Comparison of ENCODE assay signal across 9 mouse cellular contexts in the genomic region with DNA sequence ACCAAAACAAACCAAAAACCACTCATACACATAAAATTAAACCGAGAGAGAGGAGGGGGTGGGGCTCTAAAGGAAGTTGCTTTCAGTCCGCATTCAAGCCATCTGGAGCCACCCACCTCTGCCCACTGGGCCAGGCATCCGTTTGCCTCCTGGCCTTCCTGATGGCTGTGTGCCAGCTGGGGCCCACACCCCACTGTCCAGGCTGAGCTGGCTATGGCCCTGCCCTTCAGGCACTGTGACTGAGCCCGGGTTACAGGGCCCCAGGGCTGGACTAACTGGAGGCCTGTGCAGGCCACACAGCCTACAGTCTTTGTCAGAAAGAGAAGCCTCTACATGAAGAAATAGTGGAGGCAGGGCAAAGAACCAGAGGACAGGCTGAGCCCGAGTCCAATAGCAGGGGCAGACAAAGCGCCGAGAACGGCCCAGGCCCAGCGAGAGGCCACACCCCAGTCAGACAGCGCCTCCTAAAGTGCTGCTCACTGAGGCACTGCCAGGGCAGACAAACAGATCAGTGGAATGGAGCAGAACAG. TPM values are rescaled to one million over a fixed set of nuclear protein-coding genes. Genes with fewer than 3 reads are reported as not detected.
A peak's percentile ranks its signal among the peaks of the same experiment; 100 is the strongest.
DNase-seq lines count a peak whose midpoint lies in the region; ATAC-seq and TF ChIP-seq lines count a peak whose summit lies in the region.
"Had no signal": no experiment of that assay in that cellular context is flagged by ENCODE, and none has a peak within 500 bp of the region (broad histone marks: within the 10 kb centered on the region; RNA-seq: fewer than 3 reads in every experiment).

No protein-coding gene starts in this region.

- no peaks in the 10 kb centered on the region for H3K9me3 ChIP-seq in forebrain, embryonic 11.5 days (ENCODE audit: control insufficient read depth, low read length)
- no peaks in the 10 kb centered on the region for H3K9me3 ChIP-seq in forebrain, embryonic 13.5 days (replicated peaks)
- H3K9me3 ChIP-seq in limb, embryonic 13.5 days, result no peaks in the 10 kb centered on the region
- no peaks in the 10 kb centered on the region for H3K9me3 ChIP-seq in midbrain, embryonic 11.5 days (ENCODE audit: control insufficient read depth, low read length)

- WGBS in forebrain, embryonic 11.5 days, result 63% methylated on average over 10 of the region's 10 CpGs
- WGBS in forebrain, embryonic 13.5 days, result 59% methylated on average over 10 of the region's 10 CpGs
- 54% methylated on average over 10 of the region's 10 CpGs for WGBS in limb, embryonic 13.5 days
- WGBS in midbrain, embryonic 11.5 days, result 62% methylated on average over 10 of the region's 10 CpGs

- no peaks in the 10 kb centered on the region for H3K36me3 ChIP-seq in forebrain, embryonic 11.5 days (ENCODE audit: control insufficient read depth, insufficient read depth, low read length)
- no peaks in the 10 kb centered on the region for H3K36me3 ChIP-seq in forebrain, embryonic 13.5 days (ENCODE audit: poor library complexity, severe bottlenecking)
- H3K36me3 ChIP-seq in limb, embryonic 13.5 days, result no peaks in the 10 kb centered on the region
- H3K36me3 ChIP-seq in midbrain, embryonic 11.5 days (ENCODE audit: control insufficient read depth, insufficient read depth, low read length), result no peaks in the 10 kb centered on the region

- H3K9ac ChIP-seq in forebrain, embryonic 11.5 days (ENCODE audit: low read length), result peak overlapping the region; percentile 14; the same call in 1 of the 2 replicates
- no peak overlapping the region for H3K9ac ChIP-seq in forebrain, embryonic 13.5 days
- H3K9ac ChIP-seq in limb, embryonic 13.5 days, result peak overlapping the region; percentile 46
- no peak overlapping the region for H3K9ac ChIP-seq in midbrain, embryonic 11.5 days (ENCODE audit: low read length)

- CTCF ChIA-PET in Patski (lab: Charles Lee), result interaction anchor here (1.0 to 1.4 kb wide), 3 partner anchors 9 to 25 kb away, joined by 3 to 5 read pairs (median 3); no protein-coding TSS in a partner anchor

- no peak overlapping the region for H3K4me3 ChIP-seq in forebrain, embryonic 11.5 days (ENCODE audit: low read depth, low read length)
- H3K4me3 ChIP-seq in forebrain, embryonic 13.5 days, result no peak overlapping the region
- no peak overlapping the region for H3K4me3 ChIP-seq in limb, embryonic 13.5 days
- H3K4me3 ChIP-seq in midbrain, embryonic 11.5 days (ENCODE audit: low read depth, low read length), result no peak overlapping the region

- H3K4me2 ChIP-seq in forebrain, embryonic 11.5 days (ENCODE audit: low read depth, low read length, severe bottlenecking), result no peak overlapping the region
- no peak overlapping the region for H3K4me2 ChIP-seq in forebrain, embryonic 13.5 days
- H3K4me2 ChIP-seq in limb, embryonic 13.5 days (replicated peaks), result no peak overlapping the region
- H3K4me2 ChIP-seq in midbrain, embryonic 11.5 days, result no peak overlapping the region

- no peaks in the 10 kb centered on the region for H3K4me1 ChIP-seq in forebrain, embryonic 11.5 days (replicated peaks; ENCODE audit: control insufficient read depth, insufficient read depth, low read length)
- peaks cover 12% of the 10 kb centered on the region for H3K4me1 ChIP-seq in forebrain, embryonic 13.5 days
- H3K4me1 ChIP-seq in limb, embryonic 13.5 days, result peaks cover 29% of the 10 kb centered on the region
- H3K4me1 ChIP-seq in midbrain, embryonic 11.5 days (ENCODE audit: control insufficient read depth, insufficient read depth, low read length), result no peaks in the 10 kb centered on the region

- no peak for TF ChIP-seq CTCF in Patski (IDR thresholded peaks at IDR 0.05)

- DNase-seq in forebrain, embryonic 11.5 days (ENCODE audit: low spot score), result no peak
- DNase-seq in Patski (ENCODE audit: low read depth, low spot score), result no peak
- DNase-seq in heart, postnatal 4 days, result peak; percentile 41
- peak; percentile 79 for DNase-seq in midbrain, embryonic 11.5 days (ENCODE audit: low spot score, missing footprints)
- peak; percentile 63 for DNase-seq in thymus, postnatal 25 days

- H3K27ac ChIP-seq in forebrain, embryonic 11.5 days (ENCODE audit: low read depth, low read length), result no peak overlapping the region
- no peak overlapping the region; the same call in 1 of the 2 replicates for H3K27ac ChIP-seq in forebrain, embryonic 13.5 days
- peak overlapping the region; percentile 56; the same call in 1 of the 2 replicates for H3K27ac ChIP-seq in limb, embryonic 13.5 days
- H3K27ac ChIP-seq in midbrain, embryonic 11.5 days (ENCODE audit: low read depth, low read length), result no peak overlapping the region

- H3K27me3 ChIP-seq in forebrain, embryonic 11.5 days (ENCODE audit: control insufficient read depth, insufficient read depth, low read length), result no peaks in the 10 kb centered on the region
- H3K27me3 ChIP-seq in forebrain, embryonic 13.5 days, result 0 out of 2 replicates have a peak, but pooled peaks cover 4% of the 10 kb centered on the region
- H3K27me3 ChIP-seq in Patski, result no peaks in the 10 kb centered on the region
- H3K27me3 ChIP-seq in limb, embryonic 13.5 days, result no peaks in the 10 kb centered on the region
- H3K27me3 ChIP-seq in midbrain, embryonic 11.5 days (ENCODE audit: control insufficient read depth, insufficient read depth, low read length), result no peaks in the 10 kb centered on the region

- ATAC-seq in forebrain, embryonic 11.5 days (replicated peaks; ENCODE audit: low FRiP score), result 0 out of 2 replicates have a peak, but pooled peaks have one; percentile 33
- no peak; the same call in 1 of the 2 replicates for ATAC-seq in forebrain, embryonic 13.5 days
- ATAC-seq in Patski, result peak; percentile 32
- ATAC-seq in limb, embryonic 13.5 days (ENCODE audit: low FRiP score, low read depth), result peak; percentile 57; the same call in 1 of the 2 replicates
- ATAC-seq in midbrain, embryonic 11.5 days (ENCODE audit: low FRiP score), result no peak
- ATAC-seq in cerebellum, adult (ENCODE audit: insufficient number of reproducible peaks, low FRiP score, low TSS enrichment), result no peak

- in situ Hi-C loops in Patski (cut with MboI; ENCODE audit: low pct_unique_long_range_greater_than_20kb), result no loop called here

- POLR2A ChIA-PET in Patski (lab: Charles Lee), result interaction anchor here (3.6 kb wide), 1 partner anchor 14 kb away, joined by 11 read pairs; the partner anchor contains the start of gene Capn5

RNA-seq across cellular contexts. Expression of gene Capn5, which starts 13.0 kb away (rescaled TPM):
- polyA plus RNA-seq in forebrain, embryonic 11.5 days (2014; fragmentation: Nextera tagmentation; extraction: Ambion mirVana), result 5.8 and 6.1 TPM in 2 replicates
- polyA plus RNA-seq in forebrain, embryonic 13.5 days (2015; fragmentation: Nextera tagmentation; extraction: Ambion mirVana), result 9.3 and 10.0 TPM in 2 replicates
- 69.8 TPM for polyA plus RNA-seq in Patski (2021)
- 1 to 10 TPM; 2.0 to 2.2 TPM for total RNA-seq in heart, postnatal 4 days (2021)
- polyA plus RNA-seq in limb, embryonic 13.5 days (2015; fragmentation: Nextera tagmentation; extraction: Ambion mirVana), result 5.5 and 5.6 TPM in 2 replicates
- 3.5 and 3.7 TPM in 2 replicates for polyA plus RNA-seq in midbrain, embryonic 11.5 days (2014; fragmentation: Nextera tagmentation; extraction: Ambion mirVana)

RNA-seq across cellular contexts. Expression of gene Omp, which starts 19.8 kb away (rescaled TPM):
- 0.32 TPM in 1 of 2 replicates, not detected in the other for polyA plus RNA-seq in forebrain, embryonic 11.5 days (2014; fragmentation: Nextera tagmentation; extraction: Ambion mirVana)
- 0.42 and 0.52 TPM in 2 replicates for polyA plus RNA-seq in forebrain, embryonic 13.5 days (2015; fragmentation: Nextera tagmentation; extraction: Ambion mirVana)
- polyA plus RNA-seq in Patski (2021), result 0.62 TPM
- total RNA-seq in heart, postnatal 4 days (2021), result under 1 TPM in 1 of 2 experiments, not detected in 1; 0.11 TPM
- 0.25 and 0.37 TPM in 2 replicates for polyA plus RNA-seq in limb, embryonic 13.5 days (2015; fragmentation: Nextera tagmentation; extraction: Ambion mirVana)
- 0.18 and 0.23 TPM in 2 replicates for polyA plus RNA-seq in midbrain, embryonic 11.5 days (2014; fragmentation: Nextera tagmentation; extraction: Ambion mirVana)

RNA-seq across cellular contexts. Expression of gene B3gnt6, which starts 34.2 kb away (rescaled TPM):
- not detected in 2 replicates for polyA plus RNA-seq in forebrain, embryonic 11.5 days (2014; fragmentation: Nextera tagmentation; extraction: Ambion mirVana)
- polyA plus RNA-seq in forebrain, embryonic 13.5 days (2015; fragmentation: Nextera tagmentation; extraction: Ambion mirVana), result 0.09 and 0.12 TPM in 2 replicates
- 0.12 TPM for polyA plus RNA-seq in Patski (2021)
- total RNA-seq in heart, postnatal 4 days (2021), result not detected
- not detected in 2 replicates for polyA plus RNA-seq in limb, embryonic 13.5 days (2015; fragmentation: Nextera tagmentation; extraction: Ambion mirVana)
- 0.07 TPM in 1 of 2 replicates, not detected in the other for polyA plus RNA-seq in midbrain, embryonic 11.5 days (2014; fragmentation: Nextera tagmentation; extraction: Ambion mirVana)
- polyA plus RNA-seq: C2C12 had no signal

RNA-seq across cellular contexts. Expression of gene Myo7a, which starts 45.7 kb away (rescaled TPM):
- polyA plus RNA-seq in forebrain, embryonic 11.5 days (2014; fragmentation: Nextera tagmentation; extraction: Ambion mirVana), result 18.1 and 19.1 TPM in 2 replicates
- polyA plus RNA-seq in forebrain, embryonic 13.5 days (2015; fragmentation: Nextera tagmentation; extraction: Ambion mirVana), result 11.8 and 14.2 TPM in 2 replicates
- 4.0 TPM for polyA plus RNA-seq in Patski (2021)
- total RNA-seq in heart, postnatal 4 days (2021), result 1 to 10 TPM; 4.2 to 5.4 TPM
- polyA plus RNA-seq in limb, embryonic 13.5 days (2015; fragmentation: Nextera tagmentation; extraction: Ambion mirVana), result 11.0 and 12.2 TPM in 2 replicates
- 10.1 and 11.1 TPM in 2 replicates for polyA plus RNA-seq in midbrain, embryonic 11.5 days (2014; fragmentation: Nextera tagmentation; extraction: Ambion mirVana)

Comparison
In these comparisons a context has a peak if more than half of its experiments do, and no peak if none do; other contexts are left out.
1. ATAC-seq: peak in forebrain, embryonic 11.5 days (single experiment), Patski (single experiment) and limb, embryonic 13.5 days (single experiment); none in forebrain, embryonic 13.5 days (single experiment), midbrain, embryonic 11.5 days (single experiment) and cerebellum, adult (single experiment).
2. H3K9ac ChIP-seq: peak in forebrain, embryonic 11.5 days (single experiment) and limb, embryonic 13.5 days (single experiment); none in forebrain, embryonic 13.5 days (single experiment) and midbrain, embryonic 11.5 days (single experiment).
3. DNase-seq: peak in heart, postnatal 4 days (single experiment), midbrain, embryonic 11.5 days (single experiment) and thymus, postnatal 25 days (single experiment); none in forebrain, embryonic 11.5 days (single experiment) and Patski (single experiment).